Mouse (Mus musculus): ENCODE results near the gene Ppp1r21. TPM values are rescaled to one million over a fixed set of nuclear protein-coding genes. Genes with fewer than 3 reads are reported as not detected.

The Ppp1r21 gene
- total and polyA plus RNA-seq, 2 experiments from 2014 or later: 25.7 to 63.4 TPM

- peak; percentile 91 for ATAC-seq
- Histone ChIP-seq H3K4me1 (ENCODE audit: insufficient read depth) (no peaks in the 10 kb centered on the region), H3K9ac (no peak overlapping the region), H3K36me3 (ENCODE audit: insufficient read depth) (no peaks in the 10 kb centered on the region), H3K27ac (ENCODE audit: low read depth, low read length) (0 out of 2 replicates have a peak overlapping the region, but pooled peaks have one; percentile 3), H3K27me3 (ENCODE audit: insufficient read depth, low read length) (no peaks in the 10 kb centered on the region), H3K4me3 (ENCODE audit: low read depth, low read length) (no peak overlapping the region), H3K9me3 (ENCODE audit: low read length) (no peaks in the 10 kb centered on the region), H3K4me2 (ENCODE audit: low read depth) (no peak overlapping the region)
- DNase-seq: peak; percentile 67
- WGBS: 19% methylated on average over 10 of the region's 10 CpGs
- no peak for TF ChIP-seq CTCF (IDR thresholded peaks at IDR 0.05; ENCODE audit: low read depth)
Observed at GRCm38 (mm10) chr17:88505275-88505723, 24.6 kb upstream of the Ppp1r21 start.

- no peak for TF ChIP-seq CTCF (IDR thresholded peaks at IDR 0.05; ENCODE audit: low read depth)
- no peak for DNase-seq
- Histone ChIP-seq H3K9me3 (ENCODE audit: low read length) (no peaks in the 10 kb centered on the region), H3K36me3 (ENCODE audit: insufficient read depth) (no peaks in the 10 kb centered on the region), H3K4me3 (ENCODE audit: low read depth, low read length) (no peak overlapping the region), H3K27me3 (ENCODE audit: insufficient read depth, low read length) (no peaks in the 10 kb centered on the region), H3K4me1 (ENCODE audit: insufficient read depth) (no peaks in the 10 kb centered on the region), H3K4me2 (ENCODE audit: low read depth) (no peak overlapping the region), H3K9ac (no peak overlapping the region), H3K27ac (ENCODE audit: low read depth, low read length) (no peak overlapping the region)
- 84% methylated on average over 15 of the region's 15 CpGs for WGBS
- no peak for ATAC-seq
Observed at GRCm38 (mm10) chr17:88505941-88506340, 24.0 kb upstream of the Ppp1r21 start.

DNA sequence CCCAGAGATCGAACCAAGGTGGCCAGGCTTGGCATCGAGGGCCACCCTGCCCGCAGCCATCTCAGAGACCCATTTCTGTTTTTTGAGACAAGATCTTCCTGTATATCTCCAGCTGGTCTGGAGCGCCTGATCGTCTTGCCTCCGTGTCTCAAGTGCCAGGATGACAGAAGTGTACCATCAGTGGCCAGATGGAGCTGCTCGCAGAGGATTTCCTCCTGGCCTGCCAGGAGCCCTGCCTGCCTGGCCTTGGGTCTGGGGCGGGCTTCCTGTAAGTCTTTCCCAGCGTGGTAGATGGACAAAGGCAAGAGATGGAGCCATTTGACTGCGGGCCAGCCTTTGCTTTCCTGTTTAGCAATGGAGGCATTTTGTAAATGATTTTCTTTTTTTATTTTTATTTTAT is 22.5 kb upstream of the Ppp1r21 start:
- 69% methylated on average over 10 of the region's 10 CpGs for WGBS
- no peak for ATAC-seq
- Histone ChIP-seq H3K9me3 (ENCODE audit: low read length) (no peaks in the 10 kb centered on the region), H3K4me1 (ENCODE audit: insufficient read depth) (no peaks in the 10 kb centered on the region), H3K27ac (ENCODE audit: low read depth, low read length) (no peak overlapping the region), H3K36me3 (ENCODE audit: insufficient read depth) (no peaks in the 10 kb centered on the region), H3K4me2 (ENCODE audit: low read depth) (no peak overlapping the region), H3K4me3 (ENCODE audit: low read depth, low read length) (no peak overlapping the region), H3K9ac (no peak overlapping the region), H3K27me3 (ENCODE audit: insufficient read depth, low read length) (no peaks in the 10 kb centered on the region)
- peak; percentile 46 for DNase-seq
- TF ChIP-seq CTCF (IDR thresholded peaks at IDR 0.05; ENCODE audit: low read depth): no peak

GRCm38 (mm10) chr17:88508846-88509508 is 20.9 kb upstream of the Ppp1r21 start:
- Histone ChIP-seq H3K27ac (ENCODE audit: low read depth, low read length) (no peak overlapping the region), H3K4me1 (ENCODE audit: insufficient read depth) (no peaks in the 10 kb centered on the region), H3K4me3 (ENCODE audit: low read depth, low read length) (no peak overlapping the region), H3K27me3 (ENCODE audit: insufficient read depth, low read length) (no peaks in the 10 kb centered on the region), H3K4me2 (ENCODE audit: low read depth) (no peak overlapping the region), H3K9ac (no peak overlapping the region), H3K36me3 (ENCODE audit: insufficient read depth) (no peaks in the 10 kb centered on the region), H3K9me3 (ENCODE audit: low read length) (no peaks in the 10 kb centered on the region)
- TF ChIP-seq CTCF (IDR thresholded peaks at IDR 0.05; ENCODE audit: low read depth): no peak
- no peak for DNase-seq
- no peak for ATAC-seq
- WGBS: 40% methylated on average over 12 of the region's 12 CpGs

GRCm38 (mm10) chr17:88509999-88510398 is 19.9 kb upstream of the Ppp1r21 start:
- no peaks in the 10 kb centered on the region for H3K27me3 ChIP-seq (ENCODE audit: insufficient read depth, low read length)
- no peak for TF ChIP-seq CTCF (IDR thresholded peaks at IDR 0.05; ENCODE audit: low read depth)
- H3K9ac ChIP-seq: no peak overlapping the region
- no peaks in the 10 kb centered on the region for H3K9me3 ChIP-seq (ENCODE audit: low read length)
- no peak overlapping the region for H3K27ac ChIP-seq (ENCODE audit: low read depth, low read length)
- DNase-seq (no peak), ATAC-seq (no peak)
- H3K4me2 ChIP-seq (ENCODE audit: low read depth): no peak overlapping the region
- WGBS: 66% methylated on average over 3 of the region's 3 CpGs
- H3K4me1 ChIP-seq (ENCODE audit: insufficient read depth): no peaks in the 10 kb centered on the region
- H3K4me3 ChIP-seq (ENCODE audit: low read depth, low read length): no peak overlapping the region
- H3K36me3 ChIP-seq (ENCODE audit: insufficient read depth): no peaks in the 10 kb centered on the region

GRCm38 (mm10) chr17:88511095-88511551 is 18.8 kb upstream of the Ppp1r21 start:
- Histone ChIP-seq H3K9me3 (ENCODE audit: low read length) (no peaks in the 10 kb centered on the region), H3K4me1 (ENCODE audit: insufficient read depth) (no peaks in the 10 kb centered on the region), H3K27me3 (ENCODE audit: insufficient read depth, low read length) (no peaks in the 10 kb centered on the region), H3K36me3 (ENCODE audit: insufficient read depth) (no peaks in the 10 kb centered on the region), H3K27ac (ENCODE audit: low read depth, low read length) (no peak overlapping the region), H3K9ac (no peak overlapping the region), H3K4me3 (ENCODE audit: low read depth, low read length) (no peak overlapping the region), H3K4me2 (ENCODE audit: low read depth) (no peak overlapping the region)
- ATAC-seq (peak; percentile 70; the same call in 1 of the 2 replicates), DNase-seq (peak; percentile 86)
- TF ChIP-seq CTCF (IDR thresholded peaks at IDR 0.05; ENCODE audit: low read depth): peak; percentile 88
- WGBS: 5% methylated on average over 10 of the region's 10 CpGs

- DNase-seq (no peak), ATAC-seq (no peak)
- WGBS: 80% methylated on average over 7 of the region's 7 CpGs
- no peak overlapping the region for H3K4me2 ChIP-seq (ENCODE audit: low read depth)
- no peaks in the 10 kb centered on the region for H3K36me3 ChIP-seq (ENCODE audit: insufficient read depth)
- H3K9me3 ChIP-seq (ENCODE audit: low read length): no peaks in the 10 kb centered on the region
- no peak overlapping the region for H3K4me3 ChIP-seq (ENCODE audit: low read depth, low read length)
- no peaks in the 10 kb centered on the region for H3K4me1 ChIP-seq (ENCODE audit: insufficient read depth)
- H3K9ac ChIP-seq: no peak overlapping the region
- H3K27ac ChIP-seq (ENCODE audit: low read depth, low read length): no peak overlapping the region
- H3K27me3 ChIP-seq (ENCODE audit: insufficient read depth, low read length): no peaks in the 10 kb centered on the region
- no peak for TF ChIP-seq CTCF (IDR thresholded peaks at IDR 0.05; ENCODE audit: low read depth)
Observed at GRCm38 (mm10) chr17:88516477-88516876, 13.4 kb upstream of the Ppp1r21 start.
